Mouse (Mus musculus) hindbrain, embryonic 14.5 days (tissue): ENCODE data around the gene Rrp9. TPM values are rescaled to one million over a fixed set of nuclear protein-coding genes. Genes with fewer than 3 reads are reported as not detected.

Experiments
- ATAC-seq: fragments of 200-750 bp; cut with Nextera tagmentation; 2 replicates; pipeline ENCODE4 v1.8.0; 2017; ENCODE audit warnings: moderate number of reproducible peaks, mild to moderate bottlenecking, moderate TSS enrichment, moderate library complexity; ENCODE audit not compliant: low FRiP score
- DNase-seq: peaks from one replicate; pipeline ENCODE4 v3.0.0-alpha.2; 2015; ENCODE audit warnings: low spot score
- H3K27ac ChIP-seq: fragments of 300-500 bp; sonication (generic); 2 replicates; pipeline ENCODE4 v1.5.1; 2014; ENCODE audit warnings: mild to moderate bottlenecking, moderate library complexity
- H3K27me3 ChIP-seq: fragments of 300-500 bp; sonication (generic); 2 replicates; pipeline ENCODE4 v1.6.1; 2014; ENCODE audit warnings: mild to moderate bottlenecking, low read length, mixed read lengths; ENCODE audit not compliant: control insufficient read depth, insufficient read depth
- H3K36me3 ChIP-seq: fragments of 300-500 bp; sonication (generic); replicated peaks from 2 replicates; pipeline ENCODE4 v1.6.1; 2014; ENCODE audit not compliant: control insufficient read depth, insufficient read depth
- H3K4me1 ChIP-seq: fragments of 300-500 bp; sonication (generic); replicated peaks from 2 replicates; pipeline ENCODE4 v1.6.1; 2014; ENCODE audit warnings: antibody characterized with exemption, low read length, mixed read lengths; ENCODE audit not compliant: control insufficient read depth, insufficient read depth
- H3K4me2 ChIP-seq: fragments of 300-500 bp; sonication (generic); replicated peaks from 2 replicates; pipeline ENCODE4 v1.6.1; 2014; ENCODE audit warnings: mild to moderate bottlenecking, moderate library complexity
- H3K4me3 ChIP-seq: fragments of 300-500 bp; sonication (generic); replicated peaks from 2 replicates; pipeline ENCODE4 v1.5.1; 2014; ENCODE audit warnings: mild to moderate bottlenecking, low read length
- H3K9ac ChIP-seq: fragments of 300-500 bp; sonication (generic); 2 replicates; pipeline ENCODE4 v1.6.1; 2014
- H3K9me3 ChIP-seq: fragments of 300-500 bp; sonication (generic); 2 replicates; pipeline ENCODE4 v1.6.1; 2016; ENCODE audit warnings: low read length; ENCODE audit not compliant: control insufficient read depth
- WGBS: fragments of 180-500 bp; shearing (Covaris S2); extraction: QIAGEN DNeasy Blood & Tissue Kit; methylation state at CpG from one replicate; pipeline ENCODE4 v1.1.7; 2014; 5-methylcytosine and 5-hydroxymethylcytosine counted together
- polyA plus RNA-seq: library from polyadenylated mRNA; unstranded; fragments of >200 nt; fragmentation: Nextera tagmentation; extraction: Ambion mirVana; gene quantifications from 2 replicates; pipeline ENCODE4 v1.2.1, GENCODE M21; 2014

The Rrp9 gene
- polyA plus RNA-seq, 1 experiment from 2014 or later = 35.7 TPM

DNA sequence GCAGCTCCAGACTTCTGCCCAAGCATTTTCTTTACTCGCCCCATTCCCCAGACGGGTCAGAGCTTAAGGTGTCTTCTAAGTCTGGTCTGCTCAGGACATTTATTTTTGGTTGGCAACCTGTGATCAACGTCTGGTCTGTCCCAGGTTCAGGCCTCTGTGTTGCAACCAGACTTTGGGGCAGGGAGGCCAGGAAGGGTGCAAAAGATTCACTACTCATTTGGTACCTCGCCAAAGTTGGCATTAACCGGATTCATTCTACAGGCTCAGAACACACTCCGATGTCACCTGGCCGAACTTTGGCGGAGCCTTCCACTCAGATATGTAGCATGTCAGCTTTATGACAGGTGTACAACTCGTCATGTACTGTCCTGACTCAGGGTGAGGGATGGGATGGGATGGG is 27.8 kb upstream of the Rrp9 start:
- Histone ChIP-seq H3K9me3 (no peaks in the 10 kb centered on the region), H3K27ac (peak overlapping the region; percentile 62; the same call in 1 of the 2 replicates), H3K4me1 (peaks cover 27% of the 10 kb centered on the region), H3K36me3 (no peaks in the 10 kb centered on the region), H3K27me3 (no peaks in the 10 kb centered on the region), H3K9ac (peak overlapping the region; percentile 67), H3K4me2 (peak overlapping the region; percentile 66), H3K4me3 (peak overlapping the region; percentile 44)
- DNase-seq (no peak), ATAC-seq (no peak)
- 41% methylated on average over 9 of the region's 9 CpGs for WGBS

DNA sequence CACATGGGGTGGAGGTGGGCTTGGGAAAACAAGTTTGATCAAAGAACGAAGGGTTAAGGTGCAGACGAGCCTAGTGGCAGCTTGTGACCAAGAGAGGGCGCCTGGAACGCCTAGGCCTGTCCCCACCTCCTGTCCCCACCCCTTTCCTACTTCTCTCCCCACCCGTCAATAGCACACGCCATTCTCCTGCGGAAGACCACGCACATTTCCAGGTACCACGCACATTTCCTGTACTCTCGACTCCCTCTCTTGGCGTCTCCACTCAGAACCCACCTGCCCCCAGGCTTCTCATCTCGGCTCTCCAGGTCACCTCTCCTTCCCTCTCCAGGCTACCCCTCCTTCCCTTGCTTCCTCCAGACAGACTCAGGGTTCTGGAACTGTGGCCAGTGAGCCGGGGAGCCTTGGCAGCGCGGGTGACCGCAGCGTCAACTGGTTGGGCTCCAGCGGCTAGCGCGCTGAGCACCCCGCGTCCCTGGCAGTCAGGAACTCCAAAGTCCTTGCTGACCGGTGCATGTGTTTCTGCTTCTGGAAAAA is 27.2 kb upstream of the Rrp9 start:
- H3K36me3 ChIP-seq = no peaks in the 10 kb centered on the region
- H3K9me3 ChIP-seq = no peaks in the 10 kb centered on the region
- ATAC-seq (peak; percentile 55), DNase-seq (peak; percentile 68)
- 0 out of 2 replicates have a peak overlapping the region, but pooled peaks have one; percentile 36 for H3K27ac ChIP-seq
- H3K4me3 ChIP-seq = peak overlapping the region; percentile 34
- H3K9ac ChIP-seq = peak overlapping the region; percentile 62
- 2% methylated on average over 23 of the region's 23 CpGs for WGBS
- H3K4me1 ChIP-seq = peaks cover 28% of the 10 kb centered on the region
- peak overlapping the region; percentile 66 for H3K4me2 ChIP-seq
- no peaks in the 10 kb centered on the region for H3K27me3 ChIP-seq

DNA sequence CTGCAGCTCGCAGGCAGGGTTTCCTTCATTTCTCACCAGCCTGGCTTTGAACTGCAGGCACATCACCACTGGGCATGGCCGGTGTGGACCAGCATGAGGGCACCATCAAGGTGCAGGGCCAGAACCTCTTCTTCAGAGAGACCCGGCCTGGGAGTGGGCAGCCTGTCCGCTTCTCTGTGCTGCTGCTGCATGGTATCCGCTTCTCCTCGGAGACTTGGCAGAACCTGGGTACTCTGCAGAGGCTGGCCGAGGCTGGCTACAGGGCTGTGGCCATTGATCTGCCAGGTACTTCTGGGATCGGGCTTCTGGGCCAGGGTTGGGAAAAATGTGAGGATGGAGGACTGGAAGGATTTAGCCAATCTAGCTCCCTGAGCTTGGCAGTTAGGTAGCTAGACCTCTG is 25.8 kb upstream of the Rrp9 start:
- Histone ChIP-seq H3K4me3 (no peak overlapping the region), H3K4me2 (no peak overlapping the region), H3K9me3 (no peaks in the 10 kb centered on the region), H3K27me3 (no peaks in the 10 kb centered on the region), H3K27ac (no peak overlapping the region), H3K9ac (no peak overlapping the region), H3K4me1 (peaks cover 28% of the 10 kb centered on the region), H3K36me3 (no peaks in the 10 kb centered on the region)
- WGBS = 89% methylated on average over 8 of the region's 8 CpGs
- DNase-seq (no peak), ATAC-seq (no peak)

GRCm38 (mm10) chr9:106450661-106451060 is 25.1 kb upstream of the Rrp9 start:
- H3K4me1 ChIP-seq = peaks cover 34% of the 10 kb centered on the region
- ATAC-seq (no peak), DNase-seq (no peak)
- H3K9me3 ChIP-seq = no peaks in the 10 kb centered on the region
- H3K27ac ChIP-seq = no peak overlapping the region
- H3K36me3 ChIP-seq = no peaks in the 10 kb centered on the region
- 31% methylated on average over 9 of the region's 9 CpGs for WGBS
- H3K4me3 ChIP-seq = no peak overlapping the region
- H3K4me2 ChIP-seq = no peak overlapping the region
- H3K9ac ChIP-seq = no peak overlapping the region
- no peaks in the 10 kb centered on the region for H3K27me3 ChIP-seq

DNA sequence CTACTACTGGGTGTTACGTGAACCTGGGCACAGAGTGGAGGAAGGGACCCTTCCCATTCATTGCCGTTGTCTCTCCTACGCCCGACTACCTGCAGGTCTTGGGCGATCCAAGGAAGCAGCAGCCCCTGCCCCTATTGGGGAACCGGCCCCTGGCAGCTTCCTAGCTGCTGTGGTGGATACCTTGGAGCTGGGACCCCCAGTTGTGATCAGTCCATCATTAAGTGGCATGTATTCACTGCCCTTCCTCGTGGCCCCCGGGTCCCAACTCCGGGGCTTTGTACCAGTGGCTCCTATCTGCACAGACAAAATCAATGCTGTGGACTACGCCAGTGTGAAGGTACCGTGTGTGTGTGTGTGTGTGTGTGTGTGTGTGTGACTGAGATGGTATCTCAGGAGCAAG is 24.5 kb upstream of the Rrp9 start:
- H3K36me3 ChIP-seq = no peaks in the 10 kb centered on the region
- H3K27ac ChIP-seq = no peak overlapping the region
- H3K4me3 ChIP-seq = no peak overlapping the region
- no peak for ATAC-seq
- peaks cover 40% of the 10 kb centered on the region for H3K4me1 ChIP-seq
- H3K9me3 ChIP-seq = no peaks in the 10 kb centered on the region
- no peak overlapping the region for H3K4me2 ChIP-seq
- WGBS = 75% methylated on average over 11 of the region's 11 CpGs
- no peaks in the 10 kb centered on the region for H3K27me3 ChIP-seq
- DNase-seq = no peak
- no peak overlapping the region for H3K9ac ChIP-seq

DNA sequence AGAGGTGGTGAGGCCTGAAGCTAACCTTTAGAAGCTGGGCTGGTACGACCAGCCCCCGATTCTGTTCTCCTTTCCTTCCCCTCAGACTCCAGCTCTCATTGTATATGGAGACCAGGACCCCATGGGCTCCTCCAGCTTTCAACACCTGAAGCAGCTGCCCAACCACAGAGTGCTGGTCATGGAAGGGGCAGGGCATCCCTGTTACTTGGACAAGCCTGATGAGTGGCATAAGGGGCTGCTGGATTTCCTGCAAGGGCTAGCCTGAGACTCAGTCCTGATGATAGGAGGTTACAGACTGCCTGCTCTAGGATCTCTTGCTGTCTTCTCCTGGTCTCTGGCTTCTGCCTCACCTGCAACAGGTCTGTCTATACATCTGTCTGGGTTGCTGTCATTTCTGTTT is 23.9 kb upstream of the Rrp9 start:
- H3K4me1 ChIP-seq = peaks cover 41% of the 10 kb centered on the region
- no peaks in the 10 kb centered on the region for H3K27me3 ChIP-seq
- H3K27ac ChIP-seq = no peak overlapping the region
- ATAC-seq (no peak), DNase-seq (no peak)
- H3K9me3 ChIP-seq = no peaks in the 10 kb centered on the region
- no peak overlapping the region for H3K4me3 ChIP-seq
- no peak overlapping the region for H3K9ac ChIP-seq
- whole genome bisulfite sequencing = 65% methylated on average over 2 of the region's 2 CpGs
- H3K36me3 ChIP-seq = no peaks in the 10 kb centered on the region
- no peak overlapping the region; the same call in 1 of the 2 replicates for H3K4me2 ChIP-seq

- no peaks in the 10 kb centered on the region for H3K9me3 ChIP-seq
- no peaks in the 10 kb centered on the region for H3K27me3 ChIP-seq
- ATAC-seq (no peak), DNase-seq (no peak)
- H3K4me3 ChIP-seq = no peak overlapping the region
- H3K36me3 ChIP-seq = no peaks in the 10 kb centered on the region
- 21% methylated on average over 6 of the region's 6 CpGs for WGBS
- peak overlapping the region; percentile 91; the same call in 1 of the 2 replicates for H3K9ac ChIP-seq
- peaks cover 44% of the 10 kb centered on the region for H3K4me1 ChIP-seq
- peak overlapping the region; percentile 81; the same call in 1 of the 2 replicates for H3K27ac ChIP-seq
- H3K4me2 ChIP-seq = peak overlapping the region; percentile 96
These were observed 23.4 kb upstream of the Rrp9 start for GRCm38 (mm10) chr9:106452351-106452750.

GRCm38 (mm10) chr9:106452821-106453220 is 22.9 kb upstream of the Rrp9 start:
- H3K27me3 ChIP-seq = no peaks in the 10 kb centered on the region
- ATAC-seq (0 out of 2 replicates have a peak, but pooled peaks have one; percentile 0), DNase-seq (no peak)
- WGBS = under 1% methylated on average over 7 of the region's 7 CpGs
- H3K4me3 ChIP-seq = peak overlapping the region; percentile 60
- peak overlapping the region; percentile 81 for H3K27ac ChIP-seq
- H3K9me3 ChIP-seq = no peaks in the 10 kb centered on the region
- H3K9ac ChIP-seq = peak overlapping the region; percentile 91
- no peaks in the 10 kb centered on the region for H3K36me3 ChIP-seq
- H3K4me1 ChIP-seq = peaks cover 45% of the 10 kb centered on the region
- peak overlapping the region; percentile 96 for H3K4me2 ChIP-seq

- WGBS = 0% methylated on average over 36 of the region's 74 CpGs
- peak within 1 kb of the TSS; percentile 60 for H3K4me3 ChIP-seq
- H3K9ac ChIP-seq = peak within 1 kb of the TSS; percentile 91
- H3K4me2 ChIP-seq = peak within 1 kb of the TSS; percentile 96
- no peaks in the 10 kb centered on the region for H3K27me3 ChIP-seq
- peak within 1 kb of the TSS; percentile 81 for H3K27ac ChIP-seq
- H3K36me3 ChIP-seq = no peaks in the 10 kb centered on the region
- peaks cover 44% of the 10 kb centered on the region for H3K4me1 ChIP-seq
- H3K9me3 ChIP-seq = no peaks in the 10 kb centered on the region
- DNase-seq (peak; percentile 57), ATAC-seq (peak; percentile 65)
These were observed 22.3 kb upstream of the Rrp9 start, which contains the start of gene Pcbp4 for GRCm38 (mm10) chr9:106453271-106454070. Pcbp4 (plus strand) TSS chr9:106453291.
